Mouse (Mus musculus): Measurements from ENCODE around the gene Srrt. TPM values are rescaled to one million over a fixed set of nuclear protein-coding genes. Genes with fewer than 3 reads are reported as not detected.

Srrt gene
- 100 to 1,000 TPM; 428 to 439 TPM for total RNA-seq (2023)

DNA sequence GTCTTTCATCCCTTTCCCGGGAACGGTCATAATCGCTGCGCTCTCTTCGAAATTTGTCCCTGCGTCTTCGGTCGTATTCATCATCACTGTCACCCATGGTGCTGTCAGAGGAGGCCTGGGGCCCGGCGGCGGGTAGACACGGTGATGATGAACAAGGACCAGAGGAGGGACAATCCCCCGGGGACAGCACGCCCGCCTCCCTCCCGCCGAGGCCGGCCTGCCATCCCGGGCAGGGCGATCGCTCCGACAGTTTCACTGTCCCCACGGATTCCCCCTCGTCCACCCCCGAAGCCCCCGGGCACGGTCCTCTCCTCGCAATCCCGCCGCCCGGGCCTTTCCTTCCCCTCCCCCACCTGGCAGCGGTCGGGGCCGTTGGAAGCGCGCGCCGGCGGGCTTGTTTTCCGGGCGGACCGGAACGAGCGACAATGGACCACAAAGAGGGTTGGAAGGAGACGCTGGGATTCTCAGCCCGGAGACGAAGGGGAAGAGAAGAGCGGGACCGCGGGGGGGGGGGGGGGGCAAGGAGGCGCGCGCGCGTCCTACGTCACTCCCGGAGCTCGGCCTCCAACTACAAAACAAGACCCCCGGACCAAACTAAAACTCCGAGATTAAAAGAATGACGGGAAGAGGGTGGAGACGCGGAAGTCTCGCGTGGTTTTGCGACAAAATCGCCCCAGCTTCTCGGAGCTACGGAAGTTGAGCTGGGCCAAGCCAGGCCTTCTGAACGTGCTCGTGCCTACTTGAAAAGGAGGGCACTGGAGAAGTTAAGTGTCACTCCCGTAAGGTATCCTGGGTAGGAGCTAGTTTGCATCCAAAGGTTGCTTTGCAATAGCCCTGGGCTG lies at the start of gene Srrt:
Srrt (minus strand) TSS at position 604 of the 842 bp plus-strand sequence.

DNA sequence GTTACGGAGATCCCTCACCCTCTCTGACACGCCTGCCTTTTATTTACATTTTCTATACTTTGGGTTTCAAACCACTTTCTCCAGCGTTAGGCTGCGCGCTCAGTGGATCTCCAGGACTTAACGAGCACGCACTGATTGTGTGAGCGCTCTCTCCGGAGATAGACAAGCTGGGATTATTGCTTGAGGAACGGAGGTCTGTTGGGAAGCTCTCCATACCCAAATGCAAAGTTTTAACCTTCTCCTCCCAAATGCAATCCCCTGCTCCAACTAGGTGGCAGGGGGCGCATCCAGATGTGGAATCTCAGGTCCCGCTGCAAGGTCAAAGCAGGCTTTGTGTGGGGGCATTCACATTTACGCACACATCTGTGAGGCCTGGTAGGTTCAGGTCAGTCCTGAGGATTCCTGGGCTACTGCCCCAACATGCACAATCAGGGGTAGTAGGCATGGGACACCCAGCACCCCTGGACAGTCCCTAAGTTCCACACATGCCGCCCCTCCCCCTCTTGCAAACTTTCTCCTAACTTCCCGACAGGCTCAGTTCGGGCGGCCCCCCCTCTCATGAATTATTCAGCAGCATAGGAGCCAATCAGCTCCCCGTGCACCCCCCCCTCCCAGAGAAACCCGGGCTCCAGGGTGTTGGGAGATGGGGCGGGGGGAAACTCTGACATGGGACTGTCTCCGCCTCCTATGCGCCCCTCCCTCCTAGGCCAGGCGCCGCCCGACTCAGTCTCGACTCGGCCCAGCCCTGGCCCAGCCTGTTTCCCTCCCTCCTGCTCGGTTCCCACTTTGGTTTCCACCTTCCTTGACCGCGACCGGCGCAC lies 42.1 kb upstream of the Srrt start, which contains the start of gene Ephb4:
Ephb4 (plus strand) TSS at position 726 of the 821 bp plus-strand sequence.

DNA sequence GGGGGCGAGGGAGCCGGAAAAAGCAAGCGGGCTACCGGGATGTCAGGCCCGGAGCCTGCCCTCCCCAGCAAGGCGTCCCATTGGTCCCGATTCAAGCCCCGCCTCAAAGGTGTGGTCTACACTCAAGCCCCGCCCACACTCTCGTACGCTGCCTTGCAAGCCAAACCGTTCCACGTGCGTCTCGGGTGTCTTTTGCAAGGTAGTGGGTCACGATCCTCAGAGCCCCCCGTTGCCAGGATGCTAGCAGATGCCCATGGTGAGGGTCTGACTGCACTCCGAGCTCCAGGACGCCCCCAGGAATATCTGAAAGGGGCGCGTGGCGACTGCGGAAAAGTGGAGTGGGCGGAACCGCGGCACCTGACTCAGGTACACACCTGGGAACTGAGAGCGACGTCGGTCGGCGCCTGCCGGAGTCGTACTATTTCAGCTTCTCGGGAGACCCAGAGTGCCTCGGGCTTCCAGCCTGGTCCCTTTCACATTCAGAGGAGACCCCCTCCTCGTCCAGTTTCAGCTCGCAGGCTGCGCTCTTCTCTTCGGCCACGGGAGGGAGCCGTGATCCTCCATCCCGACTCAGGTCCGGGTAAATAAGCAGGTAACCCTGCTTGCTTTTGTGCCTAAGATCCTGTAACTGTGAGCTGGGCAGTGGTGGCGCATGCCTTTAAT lies 26.2 kb upstream of the Srrt start, which contains the start of gene Slc12a9:
Slc12a9 (minus strand) TSS at position 86 of the 663 bp plus-strand sequence.

DNA sequence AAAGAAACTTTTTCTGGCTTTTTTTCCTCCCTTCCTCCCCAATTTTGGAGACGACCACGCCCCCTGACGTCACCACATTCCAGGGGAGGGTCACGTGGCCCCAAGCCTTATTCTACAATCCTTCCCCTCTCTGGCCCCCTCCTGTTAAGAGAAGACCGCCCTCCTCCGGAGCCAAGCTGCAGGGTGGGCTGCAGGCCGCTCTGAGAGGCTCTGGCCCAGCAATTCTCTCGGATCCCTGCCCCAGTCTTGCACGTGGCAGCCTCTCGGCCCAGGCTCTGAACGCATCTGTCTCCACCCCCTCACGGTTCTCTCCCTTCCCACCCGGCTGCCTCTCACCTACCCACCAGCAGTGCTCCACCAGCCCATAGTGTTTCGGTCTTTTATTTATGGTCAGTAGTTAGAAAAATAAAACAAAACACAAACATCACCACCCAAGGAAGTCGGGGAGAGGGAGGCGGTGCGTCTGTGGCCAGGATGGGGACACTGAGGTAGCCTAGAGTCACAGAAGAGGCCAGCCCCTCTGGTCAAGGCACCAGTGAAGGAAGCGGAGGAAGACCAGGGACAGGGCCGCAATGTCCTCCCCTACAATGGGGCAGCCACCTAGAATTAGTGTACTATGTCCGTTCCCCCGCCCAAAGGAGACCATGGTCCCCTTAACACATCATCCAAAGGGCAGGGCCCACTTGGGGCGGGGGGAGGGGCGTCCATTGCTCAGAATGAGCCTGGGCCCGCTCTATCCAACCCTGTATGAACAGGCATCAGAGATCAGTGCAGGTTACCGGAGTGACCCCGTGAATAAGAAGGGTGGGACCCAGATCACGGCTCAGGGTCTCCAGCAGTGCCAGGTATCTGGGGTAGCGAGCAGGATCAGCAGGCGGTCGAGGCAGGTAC lies 7.0 kb upstream of the Srrt start, which contains the start of gene Trip6:
Trip6 (minus strand) TSS at position 212 of the 891 bp plus-strand sequence.

DNA sequence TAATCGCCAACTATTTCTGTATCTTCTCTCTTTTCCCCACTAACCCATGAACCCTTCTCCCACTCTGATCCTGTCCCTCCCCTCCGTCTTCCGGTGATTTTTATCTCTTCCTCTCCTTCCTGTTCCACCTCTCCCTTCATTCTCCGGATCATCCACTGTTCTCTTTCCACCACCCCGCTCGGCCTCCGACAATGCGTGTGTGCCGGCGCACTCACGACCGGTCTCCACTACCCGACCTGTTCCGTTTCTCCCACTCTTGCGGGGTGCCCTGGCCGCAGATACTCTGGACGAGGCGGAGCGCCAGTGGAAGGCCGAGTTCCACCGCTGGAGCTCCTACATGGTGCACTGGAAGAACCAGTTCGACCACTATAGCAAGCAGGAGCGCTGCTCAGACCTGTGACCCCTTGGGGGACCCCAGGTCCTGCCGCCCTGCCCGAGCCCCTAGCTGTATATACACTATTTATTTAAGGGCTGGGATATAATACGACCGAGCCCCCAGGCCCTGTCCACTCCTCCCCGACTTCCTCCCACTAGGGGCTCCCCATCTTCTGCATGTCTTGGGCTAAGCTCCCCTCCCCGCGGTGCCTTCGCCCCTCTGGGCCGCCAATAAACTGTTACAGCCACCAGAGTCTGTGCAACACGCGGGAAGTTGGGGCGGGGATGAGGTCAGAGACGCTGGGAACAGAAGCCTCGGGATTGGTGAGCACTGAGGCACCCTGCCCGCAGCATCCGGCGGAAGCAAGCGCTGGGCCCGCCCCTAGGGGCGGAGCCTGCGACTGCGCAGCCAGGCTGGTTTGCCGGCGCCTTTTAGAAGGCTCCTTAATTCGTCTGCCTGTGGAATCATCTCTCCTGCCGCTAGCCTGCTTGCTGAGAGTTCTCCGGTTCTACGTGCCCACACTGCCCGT lies 13.4 kb downstream of the Srrt start, which contains the start of gene Ufsp1:
Ufsp1 (plus strand) TSS at position 791 of the 905 bp plus-strand sequence.

DNA sequence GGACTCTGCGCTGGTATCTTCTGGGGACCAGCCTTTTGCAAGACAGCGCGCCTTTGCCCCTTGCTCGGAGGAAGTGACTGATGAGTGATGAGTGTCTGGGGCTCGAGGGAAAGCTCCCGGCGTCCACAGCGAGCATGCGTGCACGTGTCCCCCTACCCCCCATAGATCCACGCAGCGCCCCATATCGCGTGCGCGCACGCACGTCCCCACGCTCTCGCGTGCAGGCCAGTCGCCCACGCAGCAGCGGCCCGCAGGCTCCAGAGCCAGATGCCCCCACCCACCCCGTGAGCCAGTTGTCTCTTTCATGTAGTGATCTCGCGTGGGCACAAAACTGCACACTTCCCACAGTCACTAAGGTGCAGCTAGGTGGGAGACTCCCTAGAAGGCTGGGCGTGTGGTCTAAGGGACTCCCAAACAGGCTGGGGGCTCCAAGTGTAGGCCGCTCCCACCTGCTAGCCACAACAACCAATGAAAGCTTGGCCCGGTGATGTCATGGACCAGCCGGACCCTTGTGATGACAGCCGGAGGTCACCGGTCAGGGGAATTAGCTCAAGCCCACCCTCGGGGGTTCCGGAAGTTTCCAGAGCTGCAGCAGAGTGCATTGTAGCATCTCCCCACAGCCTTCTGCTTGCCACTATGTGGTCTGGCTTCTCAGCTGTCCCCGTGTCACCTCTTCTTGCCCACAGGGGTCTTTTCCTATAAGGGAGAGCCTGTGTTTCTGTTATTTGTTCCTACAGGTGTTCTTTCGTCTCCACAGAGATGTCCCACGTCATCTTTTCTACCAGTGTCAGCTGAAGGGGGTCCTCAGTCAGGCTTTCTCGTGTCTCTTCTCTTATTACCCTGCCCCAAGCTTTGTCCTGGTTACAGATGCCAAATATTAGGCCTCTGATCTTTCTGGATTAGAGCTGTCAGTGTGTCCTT lies 20.2 kb downstream of the Srrt start, which contains the start of gene Ache:
Ache (plus strand) TSS at position 488 of the 921 bp plus-strand sequence.

Other genes with a start within 250 kb of the Srrt start
- gene Serpine1, start 235.4 kb downstream of the Srrt start, total RNA-seq (2023) = not detected
- 100 to 1,000 TPM in 1 of 2 experiments, 10 to 100 TPM in 1; 90.0 to 103 TPM for gene Trim56, start 191.5 kb downstream of the Srrt start, total RNA-seq (2023)
- not detected for gene Muc3, start 158.4 kb downstream of the Srrt start, total RNA-seq (2023)
- 10 to 100 TPM in 1 of 2 experiments, 1 to 10 TPM in 1; 9.8 to 11.4 TPM for gene Muc3a, start 95.3 kb downstream of the Srrt start, total RNA-seq (2023)
- gene Ache, start 20.2 kb downstream of the Srrt start, total RNA-seq (2023) = 1 to 10 TPM in 1 of 2 experiments, under 1 TPM in 1; 0.27 to 1.2 TPM
- 1 to 10 TPM in 1 of 2 experiments, not detected in 1; 1.8 TPM for gene Ufsp1, start 13.0 kb downstream of the Srrt start, total RNA-seq (2023)
- gene Trip6, start 6.7 kb upstream of the Srrt start, total RNA-seq (2023) = 1 to 10 TPM; 8.5 to 9.7 TPM
- gene Slc12a9, start 25.9 kb upstream of the Srrt start, total RNA-seq (2023) = 10 to 100 TPM; 22.1 to 23.7 TPM
- not detected for gene Ephb4, start 42.4 kb upstream of the Srrt start, total RNA-seq (2023)
- under 1 TPM; 0.21 to 0.23 TPM for gene Zan, start 169.4 kb upstream of the Srrt start, total RNA-seq (2023)
- gene Pop7, start 194.8 kb upstream of the Srrt start, total RNA-seq (2023) = 10 to 100 TPM; 22.7 to 28.5 TPM
- 10 to 100 TPM; 95.7 to 97.2 TPM for gene Gigyf1, start 210.9 kb upstream of the Srrt start, total RNA-seq (2023)
- not detected for gene Epo, start 225.6 kb upstream of the Srrt start, total RNA-seq (2023)
- gene Gnb2, start 225.8 kb upstream of the Srrt start, total RNA-seq (2023) = 100 to 1,000 TPM; 327 to 334 TPM
- not detected for gene Actl6b, start 245.8 kb upstream of the Srrt start, total RNA-seq (2023)

Data from T-cell, adult 66 days (primary cell).